Mouse (Mus musculus): ENCODE data around the gene Crispld2.

DNA sequence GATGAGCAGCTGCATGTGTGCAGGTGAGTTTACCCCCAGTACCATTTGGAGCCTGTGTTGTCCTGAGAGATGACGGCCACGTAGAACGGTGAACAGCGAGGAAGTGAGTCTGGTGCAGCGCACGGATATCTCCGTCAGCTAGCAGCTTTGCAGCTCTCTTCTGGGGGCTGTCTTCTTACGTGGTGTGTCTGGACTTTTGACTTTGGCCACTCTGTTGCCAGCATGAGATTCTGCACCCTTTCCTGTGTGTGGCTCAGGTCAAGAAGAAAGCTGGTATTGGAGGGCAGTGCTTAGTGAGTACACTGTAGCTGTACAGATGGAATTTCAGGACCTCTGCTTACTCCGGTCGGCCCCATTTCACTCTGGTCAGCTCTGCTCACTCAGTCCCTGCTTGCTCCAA lies 34.2 kb upstream of the Crispld2 start:
- TF ChIP-seq CTCF (IDR thresholded peaks at IDR 0.05; ENCODE audit: borderline replicate concordance, control insufficient read depth, extremely low read depth, insufficient read depth, low read length, poor library complexity): no peak
- no peak for TF ChIP-seq POLR2A (IDR thresholded peaks at IDR 0.05; ENCODE audit: control insufficient read depth, extremely low read depth, insufficient read depth, low read length, poor library complexity)
